Mouse (Mus musculus): ENCODE data around the gene Tbck.

Gene Tbck

GRCm38 (mm10) chr3:132683447-132684230 is at the start of gene Tbck:
Gene Tbck (plus strand): TSS chr3:132684144.
- peak; percentile 87 to 95 for DNase-seq

- no peak for DNase-seq
Measured at GRCm38 (mm10) chr3:132637080-132637479, 46.9 kb upstream of the Tbck start.

GRCm38 (mm10) chr3:132644071-132644470 is 39.9 kb upstream of the Tbck start:
- no peak for DNase-seq

- DNase-seq = no peak
Measured at GRCm38 (mm10) chr3:132646814-132647213, 37.1 kb upstream of the Tbck start.

GRCm38 (mm10) chr3:132649368-132649767 is 34.6 kb upstream of the Tbck start:
- DNase-seq = no peak

GRCm38 (mm10) chr3:132650191-132650590 is 33.8 kb upstream of the Tbck start:
- no peak for DNase-seq

- no peak for DNase-seq
Measured at GRCm38 (mm10) chr3:132651776-132652175, 32.2 kb upstream of the Tbck start.

GRCm38 (mm10) chr3:132653959-132654358 is 30.0 kb upstream of the Tbck start:
- no peak for DNase-seq

- no peak for DNase-seq
Measured at GRCm38 (mm10) chr3:132655955-132656354, 28.0 kb upstream of the Tbck start.

GRCm38 (mm10) chr3:132677494-132677893 is 6.5 kb upstream of the Tbck start:
- DNase-seq = no peak

- DNase-seq = no peak
Measured at GRCm38 (mm10) chr3:132684231-132684928, 436 bp downstream of the Tbck start, which contains the start of gene Aimp1. Gene Aimp1 (minus strand): TSS chr3:132684370.

GRCm38 (mm10) chr3:132701368-132701767 is 17.4 kb downstream of the Tbck start:
- no peak for DNase-seq

- no peak for DNase-seq
Measured at GRCm38 (mm10) chr3:132704216-132704615, 20.3 kb downstream of the Tbck start.

GRCm38 (mm10) chr3:132706977-132707376 is 23.0 kb downstream of the Tbck start:
- DNase-seq = no peak

- DNase-seq = no peak
Measured at GRCm38 (mm10) chr3:132713913-132714312, 30.0 kb downstream of the Tbck start.

GRCm38 (mm10) chr3:132717316-132717715 is 33.4 kb downstream of the Tbck start:
- DNase-seq = no peak

- no peak for DNase-seq
Measured at GRCm38 (mm10) chr3:132724326-132724725, 40.4 kb downstream of the Tbck start.

GRCm38 (mm10) chr3:132744287-132745146 is 60.6 kb downstream of the Tbck start:
- DNase-seq = no peak

GRCm38 (mm10) chr3:132747036-132747435 is 63.1 kb downstream of the Tbck start:
- DNase-seq = peak; percentile 17 to 40

- no peak for DNase-seq
Measured at GRCm38 (mm10) chr3:132747766-132748165, 63.8 kb downstream of the Tbck start.

- DNase-seq = no peak
Measured at GRCm38 (mm10) chr3:132748750-132749149, 64.8 kb downstream of the Tbck start.

- no peak for DNase-seq
Measured at GRCm38 (mm10) chr3:132752772-132753171, 68.8 kb downstream of the Tbck start.

GRCm38 (mm10) chr3:132756274-132756673 is 72.3 kb downstream of the Tbck start:
- DNase-seq = no peak
